Mouse (Mus musculus) MEL (cell line): ENCODE data around the gene Vtn. TPM values are rescaled to one million over a fixed set of nuclear protein-coding genes. Genes with fewer than 3 reads are reported as not detected.

Experiments
- DNase-seq: peaks from one replicate; pipeline ENCODE4 v3.0.0; 2011; ENCODE audit warnings: low read depth, low spot score
- H3K27ac ChIP-seq: 2 replicates; pipeline ENCODE4 v1.5.1; 2012; ENCODE audit warnings: low read depth, mild to moderate bottlenecking, control low read depth, low read length, moderate library complexity; ENCODE audit not compliant: control insufficient read depth
- H3K27me3 ChIP-seq, 2 experiments: fragments of 150-350 bp in 1 of 2; sonication (generic) in 1 of 2; 2 replicates each; pipeline ENCODE4 v1.6.1; 2012; ENCODE audit warnings: low read length in 2 of 2, mild to moderate bottlenecking in 2 of 2, improper control_type of control experiment in 1 of 2, moderate library complexity in 1 of 2; ENCODE audit not compliant: insufficient read depth in 2 of 2, control insufficient read depth in 1 of 2
- H3K36me3 ChIP-seq, 2 experiments: 2 replicates each; pipeline ENCODE4 v1.6.1; 2012 to 2014; ENCODE audit warnings: low read length in 2 of 2, improper control_type of control experiment in 1 of 2, inconsistent platforms in 1 of 2, mild to moderate bottlenecking in 1 of 2; ENCODE audit not compliant: insufficient read depth in 2 of 2, control insufficient read depth in 1 of 2
- H3K4me1 ChIP-seq, 2 experiments: fragments of 150-350 bp in 1 of 2; sonication (generic) in 1 of 2; 2 replicates each; pipeline ENCODE4 v1.6.1; 2012; ENCODE audit warnings: low read length in 2 of 2, improper control_type of control experiment in 1 of 2, mild to moderate bottlenecking in 1 of 2; ENCODE audit not compliant: insufficient read depth in 2 of 2, control insufficient read depth in 1 of 2
- H3K4me3 ChIP-seq, 2 experiments: fragments of 150-350 bp in 1 of 2; sonication (generic) in 1 of 2; 2 replicates each; pipeline ENCODE4 v1.5.1; 2012; ENCODE audit warnings: low read depth in 2 of 2, low read length in 2 of 2, mild to moderate bottlenecking in 2 of 2, moderate library complexity in 2 of 2, control low read depth in 1 of 2, improper control_type of control experiment in 1 of 2; ENCODE audit not compliant: control insufficient read depth in 1 of 2, insufficient read depth in 1 of 2
- H3K79me2 ChIP-seq: 2 replicates; pipeline ENCODE4 v1.6.1; 2012; ENCODE audit warnings: mild to moderate bottlenecking, low read length, moderate library complexity; ENCODE audit not compliant: control insufficient read depth, poor library complexity, insufficient read depth
- H3K9ac ChIP-seq: 2 replicates; pipeline ENCODE4 v1.6.1; 2012; ENCODE audit warnings: low read depth, mild to moderate bottlenecking, control low read depth, low read length, moderate library complexity; ENCODE audit not compliant: control insufficient read depth, poor library complexity, severe bottlenecking
- H3K9me3 ChIP-seq: fragments of 150-350 bp; sonication (generic); replicated peaks from 2 replicates; pipeline ENCODE4 v1.6.1; 2012; ENCODE audit warnings: mild to moderate bottlenecking, low read length, improper control_type of control experiment, moderate library complexity; ENCODE audit not compliant: insufficient read depth
- BHLHE40 ChIP-seq: IDR thresholded peaks from 2 replicates; pipeline ENCODE4 v1.6.1; 2012; ENCODE audit warnings: low read depth, mild to moderate bottlenecking, inconsistent platforms, low read length, improper control_type of control experiment, borderline replicate concordance
- CHD2 ChIP-seq: IDR thresholded peaks from 2 replicates; pipeline ENCODE4 v1.6.1; 2011; ENCODE audit warnings: low read length, improper control_type of control experiment
- CTCF ChIP-seq, 3 experiments: IDR thresholded peaks in 2 of 3; conservative IDR thresholded peaks in 1 of 3; 2 replicates each; pipeline ENCODE4 v1.5.1; 2011 to 2012; ENCODE audit warnings: low read length in 3 of 3, low read depth in 2 of 3, mild to moderate bottlenecking in 2 of 3, improper control_type of control experiment in 1 of 3, inconsistent platforms in 1 of 3, mixed read lengths in 1 of 3, moderate library complexity in 1 of 3; ENCODE audit not compliant: control insufficient read depth in 1 of 3, insufficient read depth in 1 of 3, poor library complexity in 1 of 3, severe bottlenecking in 1 of 3
- GABPA ChIP-seq: IDR thresholded peaks from 2 replicates; pipeline ENCODE4 v1.6.1; 2012; ENCODE audit warnings: low read depth, mild to moderate bottlenecking, inconsistent platforms, low read length, improper control_type of control experiment, moderate library complexity
- HCFC1 ChIP-seq: IDR thresholded peaks from 2 replicates; pipeline ENCODE4 v1.6.1; 2012; ENCODE audit warnings: low read depth, mild to moderate bottlenecking, inconsistent platforms, low read length, improper control_type of control experiment, moderate library complexity
- MAX ChIP-seq: IDR thresholded peaks from 2 replicates; pipeline ENCODE4 v1.6.1; 2011; ENCODE audit warnings: low read length, improper control_type of control experiment
- MXI1 ChIP-seq: IDR thresholded peaks from 2 replicates; pipeline ENCODE4 v1.6.1; 2011; ENCODE audit warnings: mild to moderate bottlenecking, low read depth, low read length, improper control_type of control experiment
- NELFE ChIP-seq: IDR thresholded peaks from 2 replicates; pipeline ENCODE4 v1.6.1; 2011; ENCODE audit warnings: low read depth, low read length, improper control_type of control experiment
- POLR2A ChIP-seq, 2 experiments: IDR thresholded peaks; 2 replicates each; pipeline ENCODE4 v1.6.1; 2011 to 2012; ENCODE audit warnings: low read length in 2 of 2, mild to moderate bottlenecking in 2 of 2, control low read depth in 1 of 2, improper control_type of control experiment in 1 of 2, low read depth in 1 of 2, moderate library complexity in 1 of 2; ENCODE audit not compliant: control insufficient read depth in 1 of 2, insufficient read depth in 1 of 2, poor library complexity in 1 of 2
- POLR2AphosphoS5 ChIP-seq: IDR thresholded peaks from 2 replicates; pipeline ENCODE4 v1.6.1; 2012; ENCODE audit warnings: low read depth, borderline replicate concordance, mild to moderate bottlenecking, inconsistent platforms, low read length, moderate library complexity, mixed read lengths
- RAD21 ChIP-seq: IDR thresholded peaks from 2 replicates; pipeline ENCODE4 v1.6.1; 2011; ENCODE audit warnings: mild to moderate bottlenecking, low read depth, low read length, improper control_type of control experiment
- RCOR1 ChIP-seq: IDR thresholded peaks from 2 replicates; pipeline ENCODE4 v1.6.1; 2012; ENCODE audit warnings: low read depth, mild to moderate bottlenecking, inconsistent platforms, low read length, improper control_type of control experiment
- SIN3A ChIP-seq: IDR thresholded peaks from 2 replicates; pipeline ENCODE4 v1.6.1; 2012; ENCODE audit warnings: low read length, improper control_type of control experiment, inconsistent platforms
- SMC3 ChIP-seq: IDR thresholded peaks from 2 replicates; pipeline ENCODE4 v1.6.1; 2011; ENCODE audit warnings: low read depth, low read length, improper control_type of control experiment
- TCF12 ChIP-seq: IDR thresholded peaks from 2 replicates; pipeline ENCODE4 v1.6.1; 2014; ENCODE audit warnings: low read depth, mild to moderate bottlenecking, inconsistent platforms, low read length, improper control_type of control experiment, moderate library complexity
- USF1 ChIP-seq: IDR thresholded peaks from 2 replicates; pipeline ENCODE4 v1.6.1; 2014; ENCODE audit warnings: low read depth, mild to moderate bottlenecking, inconsistent platforms, low read length, improper control_type of control experiment, moderate library complexity
- USF2 ChIP-seq, 2 experiments: IDR thresholded peaks; 2 replicates each; pipeline ENCODE4 v1.6.1; 2011 to 2012; ENCODE audit warnings: improper control_type of control experiment in 2 of 2, low read length in 2 of 2, borderline replicate concordance in 1 of 2, inconsistent platforms in 1 of 2, low read depth in 1 of 2, mild to moderate bottlenecking in 1 of 2; ENCODE audit not compliant: insufficient read depth in 1 of 2
- ZNF384 ChIP-seq: IDR thresholded peaks from 2 replicates; pipeline ENCODE4 v1.6.1; 2012; ENCODE audit warnings: low read depth, mild to moderate bottlenecking, inconsistent platforms, low read length, improper control_type of control experiment
- polyA plus RNA-seq, 2 experiments: library from polyadenylated mRNA; stranded (reverse) in 1 of 2; unstranded in 1 of 2; fragments of >175 nt in 1 of 2; fragments of >200 nt in 1 of 2; gene quantifications; 2 replicates each; pipeline versions ENCODE4 v1.2.1 to v1.2.4; 2012; ENCODE audit warnings: low replicate concordance in 2 of 2, low read depth in 1 of 2; ENCODE audit not compliant: insufficient read length in 2 of 2, insufficient read depth in 1 of 2, missing spikeins in 1 of 2
- total RNA-seq: library from RNA; depleted of rRNA; stranded (reverse); fragments of 300-350 nt; gene quantifications from 2 replicates; pipeline ENCODE4 v1.2.3, GENCODE M21; 2012

The Vtn gene
- total and polyA plus RNA-seq, 3 experiments, result 0.18 TPM; not detected in 2

DNA sequence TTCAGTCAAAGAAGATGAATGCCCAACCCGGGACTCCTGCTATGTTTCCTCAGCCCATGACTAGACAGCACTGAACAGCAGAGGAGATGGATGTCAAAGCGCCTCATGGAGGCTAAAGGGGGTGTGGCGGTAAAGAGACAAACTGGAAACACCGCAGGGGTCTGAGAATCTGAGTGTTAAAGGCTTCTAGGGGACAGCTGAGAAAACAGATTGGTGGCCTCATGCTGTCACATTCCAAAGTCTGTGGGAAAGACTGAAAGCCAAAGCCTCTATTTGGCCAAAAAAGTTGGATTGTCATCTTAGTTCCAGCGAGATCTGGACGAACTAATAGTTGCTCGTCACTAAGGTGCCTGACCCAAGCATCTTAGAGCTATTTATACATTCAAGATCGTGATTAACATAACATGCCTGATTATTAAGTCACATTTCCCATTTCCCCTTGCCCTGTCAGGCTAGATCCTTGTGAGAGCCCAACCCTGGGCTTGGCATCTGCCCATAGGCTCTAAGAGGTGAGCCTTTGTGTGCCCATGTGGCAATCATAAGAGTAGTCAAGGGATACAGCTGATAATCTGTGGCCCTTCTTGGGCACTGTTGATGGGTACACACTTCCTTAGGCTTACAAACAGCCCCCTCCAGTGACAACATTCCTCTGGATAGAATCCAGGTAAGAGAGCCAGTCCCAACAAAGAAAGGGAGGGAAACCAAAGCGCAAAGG lies 24.5 kb downstream of the Vtn start:
- no peak overlapping the region for H3K27ac ChIP-seq
- no peak overlapping the region for H3K9ac ChIP-seq
- no peaks in the 10 kb centered on the region for H3K4me1 ChIP-seq
- no peaks in the 10 kb centered on the region for H3K79me2 ChIP-seq
- H3K4me3 ChIP-seq, result no peak overlapping the region
- DNase-seq, result no peak
- H3K27me3 ChIP-seq, result no peaks in the 10 kb centered on the region
- TF ChIP-seq ZNF384 (no peak), POLR2AphosphoS5 (no peak), RCOR1 (no peak), GABPA (no peak), SIN3A (no peak), POLR2A (IDR thresholded peaks at IDR 0.05; ENCODE audit: control insufficient read depth in 1 of 2, insufficient read depth in 1 of 2, low read depth in 1 of 2, low read length in 2 of 2, poor library complexity in 1 of 2) (0 out of 4 replicates have a peak, but pooled peaks of 1 of the 2 experiments have one; percentile 18), BHLHE40 (no peak), SMC3 (no peak)
- H3K9me3 ChIP-seq, result no peaks in the 10 kb centered on the region
- H3K36me3 ChIP-seq, result peaks cover 0 to 6% of the 10 kb centered on the region in 2 experiments; a peak in 2 of 4 replicates

DNA sequence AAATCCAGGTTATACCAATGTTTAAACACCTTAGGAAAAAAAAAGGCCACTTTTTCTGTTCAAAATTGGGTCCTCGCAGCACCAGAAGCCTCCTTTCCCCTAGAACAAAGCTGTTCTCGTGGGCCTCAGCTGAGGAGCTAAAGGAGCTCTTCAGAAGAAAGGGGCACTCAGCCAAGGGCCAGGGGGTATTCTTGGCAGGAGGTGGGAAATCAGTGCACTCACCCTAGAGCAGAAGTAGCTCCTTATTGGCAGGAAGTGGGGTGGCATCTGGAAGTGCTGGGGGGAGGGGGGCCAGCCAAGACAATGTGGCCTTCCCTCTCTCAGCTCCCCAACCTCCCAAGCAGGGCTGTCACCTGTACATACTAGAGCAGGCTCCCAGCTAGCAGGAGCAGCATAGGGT lies 25.9 kb downstream of the Vtn start:
- Histone ChIP-seq H3K4me1 (no peaks in the 10 kb centered on the region), H3K9me3 (no peaks in the 10 kb centered on the region), H3K79me2 (no peaks in the 10 kb centered on the region), H3K9ac (no peak overlapping the region), H3K27me3 (no peaks in the 10 kb centered on the region), H3K4me3 (no peak overlapping the region), H3K36me3 (peaks cover 0 to 4% of the 10 kb centered on the region in 2 experiments; a peak in 2 of 4 replicates), H3K27ac (no peak overlapping the region)
- DNase-seq, result no peak
- TF ChIP-seq TCF12, result no peak
- no peak for TF ChIP-seq SMC3
- no peak for TF ChIP-seq CHD2
- TF ChIP-seq MXI1, result no peak
- TF ChIP-seq HCFC1, result no peak
- no peak for TF ChIP-seq SIN3A
- TF ChIP-seq USF1, result no peak
- no peak for TF ChIP-seq RAD21
- TF ChIP-seq MAX, result no peak
- no peak for TF ChIP-seq USF2 (IDR thresholded peaks at IDR 0.05; ENCODE audit: borderline replicate concordance in 1 of 2, insufficient read depth in 1 of 2, low read depth in 1 of 2, low read length in 2 of 2)
- no peak for TF ChIP-seq CTCF (IDR thresholded peaks at IDR 0.05 in 2 of 3, conservative IDR thresholded peaks at IDR 0.05 in 1 of 3; ENCODE audit: control insufficient read depth in 1 of 3, insufficient read depth in 1 of 3, low read depth in 2 of 3, low read length in 3 of 3, poor library complexity in 1 of 3, severe bottlenecking in 1 of 3)
- TF ChIP-seq NELFE, result no peak
